10 mouse cellular contexts compared by ENCODE assay signal in the genomic region with DNA sequence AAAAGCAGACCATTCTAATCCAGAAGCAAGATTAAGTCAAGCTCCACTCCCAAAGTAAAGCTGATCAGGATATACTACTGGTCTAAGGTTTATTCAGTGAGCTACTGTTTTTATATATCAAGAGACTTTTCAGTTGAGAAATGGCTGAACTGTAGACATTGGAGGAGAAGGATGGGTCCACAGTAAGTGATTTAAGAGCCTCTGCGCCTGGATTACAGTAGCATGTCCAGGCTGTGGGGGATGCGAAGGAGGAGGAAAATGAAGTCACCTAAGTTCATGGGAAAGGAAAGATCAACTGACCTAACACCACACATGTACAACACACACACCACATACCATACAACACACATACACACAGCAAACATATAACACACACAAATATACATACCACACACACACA. TPM values are rescaled to one million over a fixed set of nuclear protein-coding genes. Genes with fewer than 3 reads are reported as not detected.
DNase-seq lines count a peak whose midpoint lies in the region; ATAC-seq and TF ChIP-seq lines count a peak whose summit lies in the region.
"Had no signal": no experiment of that assay in that cellular context is flagged by ENCODE, and none has a peak within 500 bp of the region (broad histone marks: within the 10 kb centered on the region; RNA-seq: fewer than 3 reads in every experiment).

No protein-coding gene starts in this region.

- WGBS in heart, embryonic 13.5 days, result 16% methylated on average over 2 of the region's 2 CpGs
- WGBS in midbrain, embryonic 12.5 days, result 77% methylated on average over 2 of the region's 2 CpGs
- WGBS in midbrain, embryonic 11.5 days, result 95% methylated on average over 2 of the region's 2 CpGs
- WGBS in limb, embryonic 12.5 days, result 86% methylated on average over 2 of the region's 2 CpGs
- 92% methylated on average over 2 of the region's 2 CpGs for WGBS in cerebellum, adult 2 months

- H3K27ac ChIP-seq in heart, embryonic 13.5 days (replicated peaks), result peak overlapping the region; percentile 97
- H3K27ac ChIP-seq in midbrain, embryonic 12.5 days (replicated peaks), result no peak overlapping the region
- H3K27ac ChIP-seq in midbrain, embryonic 11.5 days (ENCODE audit: low read depth, low read length), result no peak overlapping the region
- no peak overlapping the region for H3K27ac ChIP-seq in limb, embryonic 12.5 days
- no peak overlapping the region for H3K27ac ChIP-seq in cerebellum, adult 2 months (ENCODE audit: insufficient read depth, low read length)
- H3K27ac ChIP-seq: macrophage had no signal

- H3K36me3 ChIP-seq in heart, embryonic 13.5 days, result peaks cover 3% of the 10 kb centered on the region; the same call in 1 of the 2 replicates
- no peaks in the 10 kb centered on the region for H3K36me3 ChIP-seq in midbrain, embryonic 12.5 days
- H3K36me3 ChIP-seq in midbrain, embryonic 11.5 days (ENCODE audit: control insufficient read depth, insufficient read depth, low read length), result no peaks in the 10 kb centered on the region
- H3K36me3 ChIP-seq in limb, embryonic 12.5 days, result no peaks in the 10 kb centered on the region

- intact Hi-C loops in heart, postnatal 14 days (cut with DNase I), result loop anchor here (2.0 to 5.0 kb wide), 3 partner anchors 41 to 86 kb away; no protein-coding TSS in a partner anchor

- no peak for DNase-seq in heart, postnatal 14 days
- no peak for DNase-seq in midbrain, embryonic 11.5 days (ENCODE audit: low spot score, missing footprints)
- no peak for DNase-seq in cerebellum, adult 2 months
- DNase-seq: cerebellum, postnatal 36 days had no signal

- peak overlapping the region; percentile 97 for H3K9ac ChIP-seq in heart, embryonic 13.5 days
- no peak overlapping the region for H3K9ac ChIP-seq in midbrain, embryonic 12.5 days (replicated peaks)
- no peak overlapping the region for H3K9ac ChIP-seq in midbrain, embryonic 11.5 days (ENCODE audit: low read length)
- H3K9ac ChIP-seq in limb, embryonic 12.5 days (replicated peaks), result peak overlapping the region; percentile 73; the same call in 1 of the 2 replicates

- no peak for TF ChIP-seq CTCF in cerebellum, adult 2 months (IDR thresholded peaks at IDR 0.05; ENCODE audit: borderline replicate concordance, insufficient read depth, low read depth, low read length)

- H3K4me2 ChIP-seq in heart, embryonic 13.5 days, result peak overlapping the region; percentile 88
- peak overlapping the region; percentile 60; the same call in 1 of the 2 replicates for H3K4me2 ChIP-seq in midbrain, embryonic 12.5 days (replicated peaks)
- H3K4me2 ChIP-seq in midbrain, embryonic 11.5 days, result no peak overlapping the region
- peak overlapping the region; percentile 75 for H3K4me2 ChIP-seq in limb, embryonic 12.5 days

- peaks cover 75% of the 10 kb centered on the region for H3K4me1 ChIP-seq in heart, embryonic 13.5 days
- H3K4me1 ChIP-seq in midbrain, embryonic 12.5 days, result peaks cover 11% of the 10 kb centered on the region; the same call in 1 of the 2 replicates
- peaks cover 6% of the 10 kb centered on the region; the same call in 1 of the 2 replicates for H3K4me1 ChIP-seq in midbrain, embryonic 11.5 days (ENCODE audit: control insufficient read depth, insufficient read depth, low read length)
- H3K4me1 ChIP-seq in limb, embryonic 12.5 days (replicated peaks), result peaks cover 31% of the 10 kb centered on the region
- peaks cover 4% of the 10 kb centered on the region for H3K4me1 ChIP-seq in cerebellum, adult 2 months (ENCODE audit: control insufficient read depth, insufficient read depth, low read length)

- peak overlapping the region; percentile 83 for H3K4me3 ChIP-seq in heart, embryonic 13.5 days
- peak overlapping the region; percentile 35; the same call in 1 of the 2 replicates for H3K4me3 ChIP-seq in midbrain, embryonic 12.5 days
- no peak overlapping the region for H3K4me3 ChIP-seq in midbrain, embryonic 11.5 days (ENCODE audit: low read depth, low read length)
- peak overlapping the region; percentile 53 for H3K4me3 ChIP-seq in limb, embryonic 12.5 days (replicated peaks)
- H3K4me3 ChIP-seq in cerebellum, adult 2 months (replicated peaks; ENCODE audit: insufficient read depth, low read depth, low read length), result no peak overlapping the region

- ATAC-seq in heart, embryonic 13.5 days (ENCODE audit: extremely low read depth, insufficient number of reproducible peaks, low FRiP score, low TSS enrichment), result no peak
- ATAC-seq in midbrain, embryonic 12.5 days (ENCODE audit: low FRiP score, low read depth), result no peak
- no peak for ATAC-seq in midbrain, embryonic 11.5 days (ENCODE audit: low FRiP score)
- no peak for ATAC-seq in limb, embryonic 12.5 days (ENCODE audit: insufficient number of reproducible peaks, insufficient read depth, low FRiP score, low TSS enrichment, low read depth)
- no peak for ATAC-seq in activated CD4-positive, CD25-positive, alpha-beta regulatory T cell, adult 4 months
- no peak for ATAC-seq in granulocyte monocyte progenitor cell, adult 5-6 weeks (replicated peaks; ENCODE audit: poor library complexity, severe bottlenecking)

- TF ChIP-seq POLR2A in cerebellum, adult 2 months (IDR thresholded peaks at IDR 0.05; ENCODE audit: borderline replicate concordance, insufficient read depth, low read length), result no peak

- H3K9me3 ChIP-seq in heart, embryonic 13.5 days, result no peaks in the 10 kb centered on the region
- no peaks in the 10 kb centered on the region for H3K9me3 ChIP-seq in midbrain, embryonic 12.5 days
- H3K9me3 ChIP-seq in midbrain, embryonic 11.5 days (ENCODE audit: control insufficient read depth, low read length), result no peaks in the 10 kb centered on the region
- no peaks in the 10 kb centered on the region for H3K9me3 ChIP-seq in limb, embryonic 12.5 days

- H3K27me3 ChIP-seq in heart, embryonic 13.5 days (replicated peaks), result no peaks in the 10 kb centered on the region
- H3K27me3 ChIP-seq in midbrain, embryonic 12.5 days, result no peaks in the 10 kb centered on the region
- H3K27me3 ChIP-seq in midbrain, embryonic 11.5 days (ENCODE audit: control insufficient read depth, insufficient read depth, low read length), result no peaks in the 10 kb centered on the region
- H3K27me3 ChIP-seq in limb, embryonic 12.5 days, result no peaks in the 10 kb centered on the region
- no peaks in the 10 kb centered on the region for H3K27me3 ChIP-seq in cerebellum, adult 2 months (ENCODE audit: control insufficient read depth, insufficient read depth, low read length)

RNA-seq across cellular contexts. Expression of a gene that starts 1.3 kb away (rescaled TPM):
- polyA plus RNA-seq in heart, embryonic 13.5 days (2015; fragmentation: Nextera tagmentation; extraction: Ambion mirVana), result 105 and 110 TPM in 2 replicates
- 100 to 1,000 TPM; 123 to 133 TPM for total RNA-seq in heart, postnatal 14 days (2021)
- 21.4 and 27.2 TPM in 2 replicates for polyA plus RNA-seq in midbrain, embryonic 12.5 days (2016; fragmentation: Nextera tagmentation; extraction: Ambion mirVana)
- polyA plus RNA-seq in midbrain, embryonic 11.5 days (2014; fragmentation: Nextera tagmentation; extraction: Ambion mirVana), result 14.8 and 17.1 TPM in 2 replicates
- 36.4 and 37.2 TPM in 2 replicates for polyA plus RNA-seq in limb, embryonic 12.5 days (2016; fragmentation: Nextera tagmentation; extraction: Ambion mirVana)
- 2.1 and 3.2 TPM in 2 replicates for polyA plus RNA-seq in cerebellum, adult 2 months (2012; rRNA removed)
- polyA plus RNA-seq in activated CD4-positive, CD25-positive, alpha-beta regulatory T cell, adult 4 months (2017; shearing (Covaris generic)), result under 1 TPM in 1 of 2 experiments, not detected in 1; 0.20 TPM
- total RNA-seq in granulocyte monocyte progenitor cell, adult 5-6 weeks (2014; fragmentation: Nextera tagmentation), result not detected in 2 replicates
- total RNA-seq in granulocyte monocyte progenitor cell, adult 5-6 weeks (2017), result not detected in 2 replicates
- polyA plus RNA-seq: macrophage had no signal

Comparison
In these comparisons a context has a peak if more than half of its experiments do, and no peak if none do; other contexts are left out.
1. H3K4me3 ChIP-seq: peak in heart, embryonic 13.5 days (single experiment), midbrain, embryonic 12.5 days (single experiment) and limb, embryonic 12.5 days (single experiment); none in midbrain, embryonic 11.5 days (single experiment) and cerebellum, adult 2 months (single experiment).
2. H3K9ac ChIP-seq: peak in heart, embryonic 13.5 days (single experiment) and limb, embryonic 12.5 days (single experiment); none in midbrain, embryonic 12.5 days (single experiment) and midbrain, embryonic 11.5 days (single experiment).